Comparison of ENCODE assay signal across 9 mouse cellular contexts in the genomic region with DNA sequence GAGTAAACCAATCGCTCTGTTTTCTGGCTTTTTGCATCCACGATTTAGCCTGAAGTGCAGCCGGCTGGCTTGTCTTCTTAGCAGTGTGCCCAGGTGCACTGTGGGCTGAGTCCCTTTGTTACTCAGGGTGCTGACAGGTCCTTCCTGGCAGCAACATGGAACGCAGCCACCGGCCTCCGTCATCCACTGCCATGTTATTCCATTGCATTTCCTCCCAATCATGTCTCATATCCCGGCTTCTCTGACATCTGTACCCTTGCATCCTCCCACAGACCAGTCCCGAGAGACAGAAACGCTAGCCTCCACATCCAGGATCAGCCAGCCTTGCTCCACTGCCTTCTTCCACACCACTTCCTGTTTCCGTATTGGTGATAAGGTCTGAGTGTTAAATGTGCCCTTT.
DNase-seq lines count a peak whose midpoint lies in the region; ATAC-seq and TF ChIP-seq lines count a peak whose summit lies in the region.
"Had no signal": no experiment of that assay in that cellular context is flagged by ENCODE, and none has a peak within 500 bp of the region (broad histone marks: within the 10 kb centered on the region; RNA-seq: fewer than 3 reads in every experiment).

No protein-coding gene starts in this region.

- H3K9ac ChIP-seq in midbrain, embryonic 12.5 days (replicated peaks), result no peak overlapping the region
- no peak overlapping the region for H3K9ac ChIP-seq in midbrain, embryonic 13.5 days (replicated peaks)
- H3K9ac ChIP-seq in embryonic facial prominence, embryonic 11.5 days (replicated peaks; ENCODE audit: low read length), result no peak overlapping the region
- H3K9ac ChIP-seq in limb, embryonic 12.5 days (replicated peaks), result no peak overlapping the region

- DNase-seq in embryonic facial prominence, embryonic 11.5 days (ENCODE audit: low spot score), result peak; percentile 52
- DNase-seq in heart, postnatal 10 days, result peak; percentile 44 to 52
- no peak for DNase-seq in layer of hippocampus, adult 2 months (ENCODE audit: low spot score in 2 of 2)
- no peak for DNase-seq in gastrocnemius, postnatal 10 days
- DNase-seq in right cerebral cortex, adult 2 months (ENCODE audit: low spot score in 2 of 2), result no peak
- DNase-seq: cerebellum, adult 11-12 months had no signal

- TF ChIP-seq CTCF in layer of hippocampus, adult 2 months (conservative IDR thresholded peaks at IDR 0.05), result no peak

- H3K27ac ChIP-seq in midbrain, embryonic 12.5 days (replicated peaks), result 0 out of 2 replicates have a peak overlapping the region, but pooled peaks have one; percentile 20
- H3K27ac ChIP-seq in midbrain, embryonic 13.5 days, result no peak overlapping the region
- H3K27ac ChIP-seq in embryonic facial prominence, embryonic 11.5 days (replicated peaks; ENCODE audit: low read depth, low read length), result peak overlapping the region; percentile 23; the same call in 1 of the 2 replicates
- H3K27ac ChIP-seq in limb, embryonic 12.5 days, result peak overlapping the region; percentile 86
- H3K27ac ChIP-seq in layer of hippocampus, adult 2 months, result no peak overlapping the region

- WGBS in midbrain, embryonic 12.5 days, result 59% methylated on average over 10 of the region's 10 CpGs
- 51% methylated on average over 10 of the region's 10 CpGs for WGBS in midbrain, embryonic 13.5 days
- 30% methylated on average over 10 of the region's 10 CpGs for WGBS in embryonic facial prominence, embryonic 11.5 days
- WGBS in limb, embryonic 12.5 days, result 37% methylated on average over 10 of the region's 10 CpGs

- no peak for ATAC-seq in midbrain, embryonic 12.5 days (ENCODE audit: low FRiP score, low read depth)
- ATAC-seq in midbrain, embryonic 13.5 days, result no peak
- no peak for ATAC-seq in embryonic facial prominence, embryonic 11.5 days (replicated peaks; ENCODE audit: insufficient number of reproducible peaks, low FRiP score, low TSS enrichment, low read depth)
- ATAC-seq in limb, embryonic 12.5 days (ENCODE audit: insufficient number of reproducible peaks, insufficient read depth, low FRiP score, low TSS enrichment, low read depth), result peak; percentile 36; the same call in 1 of the 2 replicates

- intact Hi-C loops in heart, postnatal 10 days (cut with DNase I), result no loop called here

- H3K36me3 ChIP-seq in midbrain, embryonic 12.5 days, result no peaks in the 10 kb centered on the region
- H3K36me3 ChIP-seq in midbrain, embryonic 13.5 days, result no peaks in the 10 kb centered on the region
- H3K36me3 ChIP-seq in embryonic facial prominence, embryonic 11.5 days (replicated peaks; ENCODE audit: control insufficient read depth, insufficient read depth, low read depth, low read length), result no peaks in the 10 kb centered on the region
- no peaks in the 10 kb centered on the region for H3K36me3 ChIP-seq in limb, embryonic 12.5 days

- H3K4me2 ChIP-seq in midbrain, embryonic 12.5 days (replicated peaks), result no peak overlapping the region
- H3K4me2 ChIP-seq in midbrain, embryonic 13.5 days (replicated peaks), result no peak overlapping the region
- no peak overlapping the region for H3K4me2 ChIP-seq in embryonic facial prominence, embryonic 11.5 days (ENCODE audit: low read depth, low read length)
- H3K4me2 ChIP-seq in limb, embryonic 12.5 days, result no peak overlapping the region

- no peaks in the 10 kb centered on the region for H3K27me3 ChIP-seq in midbrain, embryonic 12.5 days
- no peaks in the 10 kb centered on the region for H3K27me3 ChIP-seq in midbrain, embryonic 13.5 days
- H3K27me3 ChIP-seq in embryonic facial prominence, embryonic 11.5 days (ENCODE audit: control insufficient read depth, insufficient read depth, low read length), result no peaks in the 10 kb centered on the region
- H3K27me3 ChIP-seq in limb, embryonic 12.5 days, result no peaks in the 10 kb centered on the region

- H3K4me1 ChIP-seq in midbrain, embryonic 12.5 days, result peaks cover 7% of the 10 kb centered on the region
- peaks cover 10% of the 10 kb centered on the region for H3K4me1 ChIP-seq in midbrain, embryonic 13.5 days (replicated peaks)
- no peaks in the 10 kb centered on the region; the same call in 1 of the 2 replicates for H3K4me1 ChIP-seq in embryonic facial prominence, embryonic 11.5 days (ENCODE audit: control insufficient read depth, insufficient read depth, low read length)
- H3K4me1 ChIP-seq in limb, embryonic 12.5 days (replicated peaks), result peaks cover 27% of the 10 kb centered on the region

- H3K9me3 ChIP-seq in midbrain, embryonic 12.5 days, result 0 out of 2 replicates have a peak, but pooled peaks cover 6% of the 10 kb centered on the region
- peaks cover 6% of the 10 kb centered on the region; the same call in 1 of the 2 replicates for H3K9me3 ChIP-seq in midbrain, embryonic 13.5 days
- H3K9me3 ChIP-seq in embryonic facial prominence, embryonic 11.5 days (replicated peaks; ENCODE audit: control insufficient read depth, low read length), result no peaks in the 10 kb centered on the region; the same call in 1 of the 2 replicates
- no peaks in the 10 kb centered on the region for H3K9me3 ChIP-seq in limb, embryonic 12.5 days

- H3K4me3 ChIP-seq in midbrain, embryonic 12.5 days, result no peak overlapping the region
- no peak overlapping the region for H3K4me3 ChIP-seq in midbrain, embryonic 13.5 days (replicated peaks)
- H3K4me3 ChIP-seq in embryonic facial prominence, embryonic 11.5 days (ENCODE audit: low read depth, low read length), result no peak overlapping the region
- H3K4me3 ChIP-seq in limb, embryonic 12.5 days (replicated peaks), result no peak overlapping the region
- H3K4me3 ChIP-seq in layer of hippocampus, adult 2 months, result no peak overlapping the region

Comparison
In these comparisons a context has a peak if more than half of its experiments do, and no peak if none do; other contexts are left out.
1. H3K27ac ChIP-seq: peak in midbrain, embryonic 12.5 days (single experiment), embryonic facial prominence, embryonic 11.5 days (single experiment) and limb, embryonic 12.5 days (single experiment); none in midbrain, embryonic 13.5 days (single experiment) and layer of hippocampus, adult 2 months (single experiment).
2. DNase-seq: peak in embryonic facial prominence, embryonic 11.5 days (single experiment) and heart, postnatal 10 days (2 of 2); none in layer of hippocampus, adult 2 months (0 of 2), gastrocnemius, postnatal 10 days (single experiment) and right cerebral cortex, adult 2 months (0 of 2).